Mouse (Mus musculus): ENCODE measurements around the gene Rpl10a. TPM values are rescaled to one million over a fixed set of nuclear protein-coding genes. Genes with fewer than 3 reads are reported as not detected.

The Rpl10a gene
- 4,084 and 8,432 TPM in 2 replicates for polyA plus RNA-seq (2012; rRNA removed)

GRCm38 (mm10) chr17:28328366-28328928 lies at the start of gene Rpl10a:
TSS of gene Rpl10a (plus strand) at chr17:28328471.

GRCm38 (mm10) chr17:28313212-28313879 lies 14.9 kb upstream of the Rpl10a start, which contains the start of gene Fance:
TSS of gene Fance (plus strand) at chr17:28313519.

GRCm38 (mm10) chr17:28350466-28351352 lies 22.4 kb downstream of the Rpl10a start, which contains the start of gene Tead3:
TSS of gene Tead3 (minus strand) at chr17:28350817.

GRCm38 (mm10) chr17:28365122-28365521 lies 36.9 kb downstream of the Rpl10a start, which contains the start of gene Tulp1:
TSS of gene Tulp1 (minus strand) at chr17:28365222.

Other genes starting within 250 kb of the Rpl10a start
- 6.3 and 10.4 TPM in 2 replicates for gene Tcp11, start 247.8 kb upstream of the Rpl10a start, polyA plus RNA-seq (2012; rRNA removed)
- gene Scube3, start 186.3 kb upstream of the Rpl10a start, polyA plus RNA-seq (2012; rRNA removed) = 3.4 and 4.3 TPM in 2 replicates
- 166 and 193 TPM in 2 replicates for gene Zfp523, start 151.3 kb upstream of the Rpl10a start, polyA plus RNA-seq (2012; rRNA removed)
- 5.3 and 7.1 TPM in 2 replicates for gene Def6, start 120.7 kb upstream of the Rpl10a start, polyA plus RNA-seq (2012; rRNA removed)
- 36.5 and 40.0 TPM in 2 replicates for gene Ppard, start 95.8 kb upstream of the Rpl10a start, polyA plus RNA-seq (2012; rRNA removed)
- gene Fance, start 15.0 kb upstream of the Rpl10a start, polyA plus RNA-seq (2012; rRNA removed) = 28.9 and 31.7 TPM in 2 replicates
- gene Tead3, start 22.3 kb downstream of the Rpl10a start, polyA plus RNA-seq (2012; rRNA removed) = 34.2 and 40.1 TPM in 2 replicates
- 3.7 and 4.1 TPM in 2 replicates for gene Tulp1, start 36.8 kb downstream of the Rpl10a start, polyA plus RNA-seq (2012; rRNA removed)
- gene Fkbp5, start 189.1 kb downstream of the Rpl10a start, polyA plus RNA-seq (2012; rRNA removed) = 188 and 212 TPM in 2 replicates
- gene Armc12, start 202.3 kb downstream of the Rpl10a start, polyA plus RNA-seq (2012; rRNA removed) = 0.14 and 0.32 TPM in 2 replicates
- gene Clpsl2, start 220.9 kb downstream of the Rpl10a start, polyA plus RNA-seq (2012; rRNA removed) = not detected in 2 replicates
- gene Clps, start 232.3 kb downstream of the Rpl10a start, polyA plus RNA-seq (2012; rRNA removed) = 7.8 and 39.7 TPM in 2 replicates
- gene Lhfpl5, start 247.2 kb downstream of the Rpl10a start, polyA plus RNA-seq (2012; rRNA removed) = not detected in 2 replicates